Mouse (Mus musculus): ENCODE measurements around the gene Xaf1. TPM values are rescaled to one million over a fixed set of nuclear protein-coding genes. Genes with fewer than 3 reads are reported as not detected.

The Xaf1 gene
- total RNA-seq, 4 experiments from 2014 or later, result 20.7 to 26.4 (median 25.5) TPM

DNA sequence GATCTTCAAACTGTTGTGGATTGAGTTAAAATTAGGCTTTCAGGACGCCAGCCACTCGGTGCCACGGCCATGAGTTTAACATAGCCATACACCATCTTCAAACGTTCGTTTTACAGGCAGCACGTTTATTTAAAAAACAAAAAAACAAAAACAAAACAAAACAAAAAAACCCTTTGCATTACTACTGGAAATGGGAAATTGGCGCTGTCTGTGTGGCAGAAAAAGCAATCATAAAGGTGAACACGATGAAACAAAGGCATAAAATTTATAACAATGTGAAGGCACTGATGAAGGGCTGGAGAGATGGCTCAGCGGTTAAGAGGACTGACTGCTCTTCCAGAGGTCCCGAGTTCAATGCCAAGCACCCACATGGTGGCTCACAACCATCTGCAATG lies 60.9 kb downstream of the Xaf1 start, which contains the start of gene Tekt1:
Tekt1 (minus strand) TSS at position 96 of the 395 bp plus-strand sequence.
- DNase-seq, result no peak

Other genes with a start within 250 kb of the Xaf1 start
- 10 to 100 TPM in 2 of 4 experiments, 1 to 10 TPM in 2; 1.9 to 15.9 (median 8.4) TPM for gene Pitpnm3, start 165.9 kb upstream of the Xaf1 start, total RNA-seq (2022)
- 1 to 10 TPM in 3 of 4 experiments, under 1 TPM in 1; 0.64 to 2.1 (median 1.3) TPM for gene Gm43951, start 94.8 kb upstream of the Xaf1 start, total RNA-seq (2022)
- 10 to 100 TPM in 2 of 4 experiments, 1 to 10 TPM in 2; 7.0 to 16.0 (median 10.6) TPM for gene 4933427D14Rik, start 94.2 kb upstream of the Xaf1 start, total RNA-seq (2022)
- gene Txndc17, start 94.1 kb upstream of the Xaf1 start, total RNA-seq (2022), result 10 to 100 TPM; 64.8 to 87.4 (median 71.6) TPM
- gene Med31, start 86.0 kb upstream of the Xaf1 start, total RNA-seq (2022), result 10 to 100 TPM; 10.9 to 15.5 (median 13.1) TPM
- under 1 TPM in 3 of 4 experiments, not detected in 1; 0.18 to 0.35 (median 0.35) TPM for gene Slc13a5, start 34.4 kb upstream of the Xaf1 start, total RNA-seq (2022)
- not detected for gene Fbxo39, start 12.8 kb downstream of the Xaf1 start, total RNA-seq (2022)
- gene Tekt1, start 60.8 kb downstream of the Xaf1 start, total RNA-seq (2022), result 1 to 10 TPM in 1 of 4 experiments, under 1 TPM in 2, not detected in 1; 0.52 to 1.0 (median 0.55) TPM
- 1 to 10 TPM; 2.9 to 7.5 (median 5.2) TPM for gene Smtnl2, start 110.1 kb downstream of the Xaf1 start, total RNA-seq (2022)
- gene Ggt6, start 133.9 kb downstream of the Xaf1 start, total RNA-seq (2022), result 1 to 10 TPM; 1.4 to 4.8 (median 3.4) TPM
- 10 to 100 TPM; 81.9 to 90.7 (median 84.3) TPM for gene Mybbp1a, start 139.7 kb downstream of the Xaf1 start, total RNA-seq (2022)
- 1 to 10 TPM; 2.5 to 5.0 (median 4.0) TPM for gene Spns2, start 188.3 kb downstream of the Xaf1 start, total RNA-seq (2022)
- gene Spns3, start 248.9 kb downstream of the Xaf1 start, total RNA-seq (2022), result under 1 TPM in 3 of 4 experiments, not detected in 1; 0.12 to 0.25 (median 0.19) TPM

Data from adrenal gland, adult 8-10 months (tissue).